Mouse (Mus musculus): ENCODE results near the gene Ubald2. TPM values are rescaled to one million over a fixed set of nuclear protein-coding genes. Genes with fewer than 3 reads are reported as not detected.
"Not testable (repeated sequence)": the region's sequence is repeated elsewhere in the genome, so short reads cannot be mapped to it uniquely, and the experiment has no call there.

Gene Ubald2
- polyA plus RNA-seq, 1 experiment from 2014 or later, result 41.7 TPM

GRCm38 (mm10) chr11:116453889-116454288 lies 20.0 kb downstream of the Ubald2 start:
- Histone ChIP-seq H3K27me3 (no peaks in the 10 kb centered on the region; the same call in 1 of the 2 replicates), H3K4me1 (no peaks in the 10 kb centered on the region), H3K4me3 (no peak overlapping the region), H3K36me3 (no peaks in the 10 kb centered on the region), H3K9me3 (no peaks in the 10 kb centered on the region), H3K9ac (no peak overlapping the region), H3K4me2 (no peak overlapping the region), H3K27ac (no peak overlapping the region)
- WGBS, result 80% methylated on average over 10 of the region's 10 CpGs
- no peak for ATAC-seq (ENCODE audit: borderline replicate concordance, extremely low read depth, low FRiP score, low TSS enrichment)

- 79% methylated on average over 8 of the region's 8 CpGs for WGBS
Observed at GRCm38 (mm10) chr11:116456234-116456633, 22.3 kb downstream of the Ubald2 start.

GRCm38 (mm10) chr11:116459786-116460185 lies 25.9 kb downstream of the Ubald2 start:
- Histone ChIP-seq H3K27me3 (no peaks in the 10 kb centered on the region; the same call in 1 of the 2 replicates), H3K4me3 (no peak overlapping the region), H3K4me2 (no peak overlapping the region), H3K9ac (no peak overlapping the region), H3K27ac (no peak overlapping the region), H3K4me1 (0 out of 2 replicates have a peak, but pooled peaks cover 3% of the 10 kb centered on the region), H3K36me3 (no peaks in the 10 kb centered on the region), H3K9me3 (no peaks in the 10 kb centered on the region)
- ATAC-seq (ENCODE audit: borderline replicate concordance, extremely low read depth, low FRiP score, low TSS enrichment), result no peak
- 67% methylated on average over 4 of the region's 4 CpGs for WGBS

More at GRCm38 (mm10) chr11:116456234-116456633, 22.3 kb downstream of the Ubald2 start:
- Histone ChIP-seq H3K4me1 (no peaks in the 10 kb centered on the region), H3K27me3 (no peaks in the 10 kb centered on the region; the same call in 1 of the 2 replicates), H3K36me3 (no peaks in the 10 kb centered on the region), H3K4me2 (no peak overlapping the region), H3K9ac (no peak overlapping the region), H3K27ac (no peak overlapping the region), H3K9me3 (no peaks in the 10 kb centered on the region), H3K4me3 (no peak overlapping the region)
- ATAC-seq (ENCODE audit: borderline replicate concordance, extremely low read depth, low FRiP score, low TSS enrichment), result no peak

GRCm38 (mm10) chr11:116463338-116463737 lies 29.4 kb downstream of the Ubald2 start:
- no peak overlapping the region for H3K9ac ChIP-seq
- no peak overlapping the region for H3K4me2 ChIP-seq
- no peaks in the 10 kb centered on the region; the same call in 1 of the 2 replicates for H3K27me3 ChIP-seq
- H3K36me3 ChIP-seq, result no peaks in the 10 kb centered on the region
- no peak overlapping the region for H3K4me3 ChIP-seq
- no peaks in the 10 kb centered on the region for H3K9me3 ChIP-seq
- 0 out of 2 replicates have a peak, but pooled peaks cover 3% of the 10 kb centered on the region for H3K4me1 ChIP-seq
- H3K27ac ChIP-seq, result no peak overlapping the region
- WGBS, result 54% methylated on average over 5 of the region's 5 CpGs
- ATAC-seq (ENCODE audit: borderline replicate concordance, extremely low read depth, low FRiP score, low TSS enrichment), result 0 out of 2 replicates have a peak, but pooled peaks have one; percentile 8

- no peaks in the 10 kb centered on the region for H3K9me3 ChIP-seq
- H3K9ac ChIP-seq, result no peak overlapping the region
- no peak overlapping the region for H3K4me2 ChIP-seq
- peak; percentile 73 for ATAC-seq (ENCODE audit: borderline replicate concordance, extremely low read depth, low FRiP score, low TSS enrichment)
- no peak overlapping the region for H3K4me3 ChIP-seq
- no peaks in the 10 kb centered on the region; the same call in 1 of the 2 replicates for H3K27me3 ChIP-seq
- WGBS, result 4% methylated on average over 2 of the region's 2 CpGs
- H3K27ac ChIP-seq, result no peak overlapping the region
- H3K36me3 ChIP-seq, result no peaks in the 10 kb centered on the region
- 0 out of 2 replicates have a peak, but pooled peaks cover 3% of the 10 kb centered on the region for H3K4me1 ChIP-seq
Observed at GRCm38 (mm10) chr11:116463833-116464232, 29.9 kb downstream of the Ubald2 start.

- H3K4me2 ChIP-seq, result no peak within 1 kb of the TSS
- WGBS, result 56% methylated on average over 20 of the region's 20 CpGs
- H3K36me3 ChIP-seq, result peaks cover 18% of the 10 kb centered on the region
- 0 out of 2 replicates have a peak, but pooled peaks cover 3% of the 10 kb centered on the region for H3K4me1 ChIP-seq
- H3K27ac ChIP-seq, result no peak within 1 kb of the TSS
- H3K27me3 ChIP-seq, result no peaks in the 10 kb centered on the region; the same call in 1 of the 2 replicates
- no peaks in the 10 kb centered on the region for H3K9me3 ChIP-seq
- no peak within 1 kb of the TSS for H3K9ac ChIP-seq
- ATAC-seq (ENCODE audit: borderline replicate concordance, extremely low read depth, low FRiP score, low TSS enrichment), result no peak
- no peak within 1 kb of the TSS for H3K4me3 ChIP-seq
Observed at GRCm38 (mm10) chr11:116466141-116466540, 32.2 kb downstream of the Ubald2 start, which contains the start of gene Qrich2. TSS of gene Qrich2 (minus strand) at chr11:116466241.

GRCm38 (mm10) chr11:116468338-116468737 lies 34.4 kb downstream of the Ubald2 start:
- not testable (repeated sequence) for H3K9ac ChIP-seq; ATAC-seq (ENCODE audit: borderline replicate concordance, extremely low read depth, low FRiP score, low TSS enrichment)
- WGBS, result 78% methylated on average over 3 of the region's 3 CpGs

GRCm38 (mm10) chr11:116470249-116470648 lies 36.4 kb downstream of the Ubald2 start:
- Histone ChIP-seq H3K4me1 (no peaks in the 10 kb centered on the region), H3K27ac (no peak overlapping the region), H3K9me3 (no peaks in the 10 kb centered on the region), H3K27me3 (no peaks in the 10 kb centered on the region; the same call in 1 of the 2 replicates), H3K4me2 (no peak overlapping the region), H3K9ac (no peak overlapping the region), H3K36me3 (peaks cover 58% of the 10 kb centered on the region), H3K4me3 (no peak overlapping the region)
- 83% methylated on average over 3 of the region's 3 CpGs for WGBS
- ATAC-seq (ENCODE audit: borderline replicate concordance, extremely low read depth, low FRiP score, low TSS enrichment), result no peak

More at GRCm38 (mm10) chr11:116468338-116468737, 34.4 kb downstream of the Ubald2 start:
- H3K9me3 ChIP-seq, H3K4me3 ChIP-seq, H3K27me3 ChIP-seq, H3K4me1 ChIP-seq, H3K27ac ChIP-seq, H3K4me2 ChIP-seq: not testable (repeated sequence)
- H3K36me3 ChIP-seq, result peaks cover 40% of the 10 kb centered on the region

GRCm38 (mm10) chr11:116470896-116471295 lies 37.0 kb downstream of the Ubald2 start:
- no peak overlapping the region for H3K9ac ChIP-seq
- 80% methylated on average over 4 of the region's 4 CpGs for WGBS
- no peaks in the 10 kb centered on the region; the same call in 1 of the 2 replicates for H3K27me3 ChIP-seq
- H3K4me1 ChIP-seq, result no peaks in the 10 kb centered on the region
- no peak overlapping the region for H3K4me2 ChIP-seq
- H3K4me3 ChIP-seq, result no peak overlapping the region
- no peaks in the 10 kb centered on the region for H3K9me3 ChIP-seq
- H3K36me3 ChIP-seq, result peaks cover 64% of the 10 kb centered on the region
- ATAC-seq (ENCODE audit: borderline replicate concordance, extremely low read depth, low FRiP score, low TSS enrichment), result no peak
- no peak overlapping the region for H3K27ac ChIP-seq

GRCm38 (mm10) chr11:116472275-116472674 lies 38.4 kb downstream of the Ubald2 start:
- Histone ChIP-seq H3K27me3 (no peaks in the 10 kb centered on the region), H3K36me3 (peaks cover 76% of the 10 kb centered on the region), H3K9me3 (no peaks in the 10 kb centered on the region), H3K27ac (no peak overlapping the region), H3K4me1 (no peaks in the 10 kb centered on the region), H3K4me3 (no peak overlapping the region), H3K4me2 (no peak overlapping the region), H3K9ac (no peak overlapping the region)
- ATAC-seq (ENCODE audit: borderline replicate concordance, extremely low read depth, low FRiP score, low TSS enrichment), result no peak
- WGBS, result 68% methylated on average over 4 of the region's 4 CpGs

GRCm38 (mm10) chr11:116476041-116476440 lies 42.1 kb downstream of the Ubald2 start:
- no peak overlapping the region for H3K27ac ChIP-seq
- 92% methylated on average over 10 of the region's 10 CpGs for WGBS

GRCm38 (mm10) chr11:116476696-116477095 lies 42.8 kb downstream of the Ubald2 start:
- WGBS, result 93% methylated on average over 6 of the region's 6 CpGs

More at GRCm38 (mm10) chr11:116476041-116476440, 42.1 kb downstream of the Ubald2 start:
- Histone ChIP-seq H3K9ac (no peak overlapping the region), H3K4me2 (no peak overlapping the region), H3K36me3 (peaks cover 95% of the 10 kb centered on the region), H3K27me3 (no peaks in the 10 kb centered on the region), H3K4me3 (no peak overlapping the region), H3K4me1 (no peaks in the 10 kb centered on the region), H3K9me3 (no peaks in the 10 kb centered on the region)
- no peak for ATAC-seq (ENCODE audit: borderline replicate concordance, extremely low read depth, low FRiP score, low TSS enrichment)

More at GRCm38 (mm10) chr11:116476696-116477095, 42.8 kb downstream of the Ubald2 start:
- no peaks in the 10 kb centered on the region for H3K27me3 ChIP-seq
- no peak overlapping the region for H3K9ac ChIP-seq
- no peaks in the 10 kb centered on the region for H3K9me3 ChIP-seq
- H3K4me2 ChIP-seq, result no peak overlapping the region
- no peak overlapping the region for H3K4me3 ChIP-seq
- H3K27ac ChIP-seq, result no peak overlapping the region
- H3K4me1 ChIP-seq, result no peaks in the 10 kb centered on the region
- H3K36me3 ChIP-seq, result peaks cover 95% of the 10 kb centered on the region
- no peak for ATAC-seq (ENCODE audit: borderline replicate concordance, extremely low read depth, low FRiP score, low TSS enrichment)
